In genomic region chr7:126414725-126415124, GRCm38 (mm10) we compare ENCODE assay signal across 36 mouse cellular contexts. TPM values are rescaled to one million over a fixed set of nuclear protein-coding genes. Genes with fewer than 3 reads are reported as not detected.
DNase-seq lines count a peak whose midpoint lies in the region; ATAC-seq and TF ChIP-seq lines count a peak whose summit lies in the region.
"Had no signal": no experiment of that assay in that cellular context is flagged by ENCODE, and none has a peak within 500 bp of the region (broad histone marks: within the 10 kb centered on the region; RNA-seq: fewer than 3 reads in every experiment).

Gene Cd19 (minus strand): TSS chr7:126414889.

- H3K4me1 ChIP-seq in thymus, adult 2 months (replicated peaks; ENCODE audit: control insufficient read depth, insufficient read depth, low read length), result peaks cover 8% of the 10 kb centered on the region
- no peaks in the 10 kb centered on the region for H3K4me1 ChIP-seq in intestine, embryonic 16.5 days (ENCODE audit: control insufficient read depth, insufficient read depth, low read length)
- H3K4me1 ChIP-seq: hindbrain, embryonic 15.5 days; midbrain, embryonic 13.5 days had no signal

- H3K36me3 ChIP-seq in thymus, adult 2 months (ENCODE audit: control insufficient read depth, insufficient read depth, low read length), result no peaks in the 10 kb centered on the region
- no peaks in the 10 kb centered on the region for H3K36me3 ChIP-seq in intestine, embryonic 16.5 days (ENCODE audit: control insufficient read depth, insufficient read depth, low read length)
- H3K36me3 ChIP-seq: embryonic facial prominence, embryonic 13.5 days; G1E; hindbrain, embryonic 10.5 days; hindbrain, embryonic 15.5 days; kidney, embryonic 15.5 days; liver, embryonic 13.5 days; midbrain, embryonic 13.5 days had no signal

- H3K4me3 ChIP-seq in thymus, adult 2 months (ENCODE audit: control insufficient read depth, insufficient read depth, low read length), result no peak within 1 kb of the TSS
- no peak within 1 kb of the TSS for H3K4me3 ChIP-seq in intestine, embryonic 16.5 days (ENCODE audit: low read length)
- H3K4me3 ChIP-seq: embryonic facial prominence, embryonic 13.5 days; hindbrain, embryonic 10.5 days; hindbrain, embryonic 15.5 days; kidney, embryonic 15.5 days; layer of hippocampus, adult 2 months; liver, embryonic 13.5 days; megakaryocyte, embryonic 14.5 days; midbrain, embryonic 13.5 days had no signal

- no peak within 1 kb of the TSS for H3K9ac ChIP-seq in intestine, embryonic 16.5 days (ENCODE audit: low read depth, low read length)
- H3K9ac ChIP-seq: embryonic facial prominence, embryonic 13.5 days; hindbrain, embryonic 15.5 days; kidney, embryonic 15.5 days; liver, embryonic 13.5 days; lung, embryonic 14.5 days; midbrain, embryonic 13.5 days had no signal

- no peak within 1 kb of the TSS for H3K27ac ChIP-seq in thymus, adult 2 months (ENCODE audit: control insufficient read depth, insufficient read depth, low read length)
- no peak within 1 kb of the TSS for H3K27ac ChIP-seq in intestine, embryonic 16.5 days (ENCODE audit: low read length)
- H3K27ac ChIP-seq: embryonic facial prominence, embryonic 13.5 days; hindbrain, embryonic 15.5 days; kidney, embryonic 15.5 days; layer of hippocampus, adult 2 months; liver, embryonic 13.5 days; midbrain, embryonic 13.5 days had no signal

- no peak for TF ChIP-seq POLR2A in thymus, adult 2 months (IDR thresholded peaks at IDR 0.05; ENCODE audit: control insufficient read depth, extremely low read depth, insufficient read depth, low read length, poor library complexity)

- no peak for ATAC-seq in intestine, embryonic 16.5 days
- ATAC-seq: forebrain, embryonic 16.5 days; inflammation-experienced regulatory T-cells, adult 6 months; midbrain, embryonic 13.5 days; Patski had no signal

- H3K4me2 ChIP-seq in intestine, embryonic 16.5 days (ENCODE audit: low read depth, low read length), result no peak within 1 kb of the TSS
- H3K4me2 ChIP-seq: embryonic facial prominence, embryonic 13.5 days; hindbrain, embryonic 15.5 days; kidney, embryonic 15.5 days; liver, embryonic 13.5 days; lung, embryonic 14.5 days; midbrain, embryonic 13.5 days had no signal

- no peaks in the 10 kb centered on the region for H3K9me3 ChIP-seq in intestine, embryonic 16.5 days (ENCODE audit: control insufficient read depth, low read length)
- H3K9me3 ChIP-seq: embryonic facial prominence, embryonic 13.5 days; G1E; hindbrain, embryonic 10.5 days; hindbrain, embryonic 15.5 days; kidney, embryonic 15.5 days; liver, embryonic 13.5 days; midbrain, embryonic 13.5 days had no signal

- DNase-seq in thymus, adult 2 months, result no peak
- DNase-seq in thymus, postnatal 4 days, result no peak
- no peak for DNase-seq in large intestine, adult 2 months (ENCODE audit: low read depth, low spot score)
- DNase-seq in spleen, postnatal 14 days (ENCODE audit: low spot score in 2 of 2), result peak; percentile 30 to 42
- no peak for DNase-seq in layer of hippocampus, adult 8-10 months (ENCODE audit: low spot score in 2 of 2)
- DNase-seq in lung, postnatal 25 days (ENCODE audit: low spot score), result no peak
- DNase-seq: adrenal gland, postnatal 10 days; cerebellum, adult 11-12 months; cerebellum, postnatal 10 days; heart, postnatal 14 days; kidney, adult 18-20 months; kidney, postnatal 25 days; left cerebral cortex, postnatal 4 days; liver, embryonic 13.5 days; lung, embryonic 14.5 days; lung, postnatal 4 days; right cerebral cortex, postnatal 25 days had no signal

- WGBS in thymus, adult 2 months, result 88% methylated on average over 6 of the region's 6 CpGs
- WGBS in large intestine, adult 2 months, result 85% methylated on average over 6 of the region's 6 CpGs
- WGBS in intestine, embryonic 16.5 days, result 86% methylated on average over 6 of the region's 6 CpGs

- TF ChIP-seq CTCF in thymus, adult 2 months (IDR thresholded peaks at IDR 0.05; ENCODE audit: borderline replicate concordance, control insufficient read depth, extremely low read depth, insufficient read depth, low read length, poor library complexity), result no peak

- H3K27me3 ChIP-seq in thymus, adult 2 months (ENCODE audit: control insufficient read depth, insufficient read depth, low read length), result no peaks in the 10 kb centered on the region
- H3K27me3 ChIP-seq in intestine, embryonic 16.5 days (replicated peaks; ENCODE audit: control insufficient read depth, insufficient read depth, low read length), result no peaks in the 10 kb centered on the region
- H3K27me3 ChIP-seq: hindbrain, embryonic 15.5 days; kidney, embryonic 15.5 days; midbrain, embryonic 13.5 days had no signal

RNA-seq across cellular contexts. Expression of gene Cd19, which starts in this region (rescaled TPM):
- 10.8 and 11.6 TPM in 2 replicates for polyA plus RNA-seq in thymus, adult 2 months (2012; rRNA removed)
- polyA plus RNA-seq in large intestine, adult 2 months (2012; rRNA removed), result 14.5 and 18.3 TPM in 2 replicates
- not detected for total RNA-seq in layer of hippocampus, adult 8-10 months (2022)
- 0.28 and 0.37 TPM in 2 replicates for polyA plus RNA-seq in intestine, embryonic 16.5 days (2015; fragmentation: Nextera tagmentation; extraction: Ambion mirVana)
- total RNA-seq: G1E; gastrocnemius, adult 8-10 months; layer of hippocampus, adult 2 months; layer of hippocampus, postnatal 25 days; left cerebral cortex, adult 8-10 months had no signal
- polyA plus RNA-seq: C2C12; embryonic facial prominence, embryonic 13.5 days; forebrain, embryonic 11.5 days; forebrain, embryonic 16.5 days; G1E; heart, embryonic 14.5 days; hindbrain, embryonic 10.5 days; lung, embryonic 14.5 days; midbrain, embryonic 13.5 days; neural tube, embryonic 14.5 days; Patski had no signal

Comparison
In these comparisons a context has a peak if more than half of its experiments do, and no peak if none do; other contexts are left out.
1. DNase-seq: peak in spleen, postnatal 14 days (2 of 2); none in thymus, adult 2 months (single experiment), thymus, postnatal 4 days (single experiment), large intestine, adult 2 months (single experiment), layer of hippocampus, adult 8-10 months (0 of 2) and lung, postnatal 25 days (single experiment).